Mouse (Mus musculus) erythroblast, embryonic 14.5 days (primary cell): ENCODE measurements at regions not wholly inside any gene's neighbourhood (a gene's known extent, or its start where the extent isn't known, plus 50 kb on each side); places are given as distances from the start of the nearest gene placed in this dataset.

ENCODE experiments used
- H3K27me3 ChIP-seq: 2 replicates; pipeline ENCODE4 v1.6.1; 2012; ENCODE audit warnings: inconsistent platforms; ENCODE audit not compliant: control insufficient read depth
- H3K36me3 ChIP-seq: 2 replicates; pipeline ENCODE4 v1.6.1; 2012; ENCODE audit warnings: mild to moderate bottlenecking, inconsistent platforms; ENCODE audit not compliant: control insufficient read depth
- H3K4me1 ChIP-seq: 2 replicates; pipeline ENCODE4 v1.6.1; 2012; ENCODE audit warnings: inconsistent platforms; ENCODE audit not compliant: control insufficient read depth
- H3K4me3 ChIP-seq: replicated peaks from 2 replicates; pipeline ENCODE3; 2012; ENCODE audit warnings: moderate library complexity, mild to moderate bottlenecking, inconsistent platforms
- H3K9me3 ChIP-seq: 2 replicates; pipeline ENCODE4 v1.6.1; 2012; ENCODE audit warnings: low read length, inconsistent platforms, mixed read lengths; ENCODE audit not compliant: control insufficient read depth
- GATA1 ChIP-seq: IDR thresholded peaks from 2 replicates; pipeline ENCODE4 v1.6.1; 2012; ENCODE audit warnings: low read length, inconsistent platforms, mixed read lengths
- TAL1 ChIP-seq: IDR thresholded peaks from 3 replicates; pipeline ENCODE4 v1.6.1; 2012; ENCODE audit warnings: low read length, inconsistent platforms, mixed read lengths

DNA sequence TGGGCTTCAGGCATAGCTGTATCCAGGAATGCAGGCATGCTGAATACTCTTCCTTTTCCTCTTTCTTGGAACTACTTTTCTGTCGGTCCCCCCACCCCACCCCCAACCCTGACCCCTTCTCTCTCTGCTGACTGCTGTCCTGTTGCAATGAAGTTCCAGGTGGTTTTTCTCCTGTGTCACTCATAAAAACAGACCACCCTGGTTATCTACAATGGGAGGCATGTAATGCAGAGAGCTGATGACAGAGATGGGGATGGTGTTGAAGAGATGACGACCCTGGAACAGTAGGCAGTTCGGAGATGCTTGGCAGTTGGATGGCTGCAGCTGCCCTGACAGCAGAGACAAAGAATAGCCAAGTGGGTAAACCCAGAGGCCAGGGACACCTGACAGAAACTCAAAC lies 195.5 kb downstream of the Rybp start:
- 0 out of 2 replicates have a peak, but pooled peaks cover 3% of the 10 kb centered on the region for H3K27me3 ChIP-seq
- no peaks in the 10 kb centered on the region for H3K36me3 ChIP-seq
- no peaks in the 10 kb centered on the region for H3K9me3 ChIP-seq
- TF ChIP-seq TAL1 (no peak), GATA1 (no peak)
- H3K4me1 ChIP-seq, result peaks cover 17% of the 10 kb centered on the region
- H3K4me3 ChIP-seq, result no peak overlapping the region

DNA sequence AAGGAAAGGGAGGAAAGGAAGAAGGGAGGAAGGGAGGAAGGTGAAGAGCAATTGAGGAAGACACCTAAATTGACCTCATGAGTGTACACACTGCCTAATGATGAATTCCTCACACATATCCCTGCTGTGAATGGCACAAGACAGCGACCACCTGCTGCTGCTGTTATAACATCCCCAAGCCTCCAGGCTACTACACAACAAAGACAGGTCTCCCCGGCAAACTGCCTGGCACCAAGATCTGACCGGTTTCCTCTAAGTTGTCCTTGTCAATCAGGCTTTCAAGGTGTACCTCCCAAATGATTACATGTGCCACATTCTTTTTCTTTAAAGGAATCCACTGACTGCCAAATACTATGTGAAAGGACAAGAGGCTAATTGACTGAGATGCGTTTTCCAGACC lies 198.7 kb downstream of the Rybp start:
- H3K27me3 ChIP-seq, result 0 out of 2 replicates have a peak, but pooled peaks cover 3% of the 10 kb centered on the region
- TF ChIP-seq TAL1 (no peak), GATA1 (no peak)
- no peaks in the 10 kb centered on the region for H3K36me3 ChIP-seq
- H3K4me3 ChIP-seq, result no peak overlapping the region
- H3K4me1 ChIP-seq, result no peaks in the 10 kb centered on the region; the same call in 1 of the 2 replicates
- no peaks in the 10 kb centered on the region for H3K9me3 ChIP-seq

GRCm38 (mm10) chr6:100086807-100087206 lies 200.5 kb downstream of the Rybp start:
- Histone ChIP-seq H3K27me3 (0 out of 2 replicates have a peak, but pooled peaks cover 3% of the 10 kb centered on the region), H3K4me1 (no peaks in the 10 kb centered on the region), H3K9me3 (no peaks in the 10 kb centered on the region), H3K36me3 (no peaks in the 10 kb centered on the region), H3K4me3 (no peak overlapping the region)
- TF ChIP-seq GATA1 (no peak), TAL1 (no peak)

DNA sequence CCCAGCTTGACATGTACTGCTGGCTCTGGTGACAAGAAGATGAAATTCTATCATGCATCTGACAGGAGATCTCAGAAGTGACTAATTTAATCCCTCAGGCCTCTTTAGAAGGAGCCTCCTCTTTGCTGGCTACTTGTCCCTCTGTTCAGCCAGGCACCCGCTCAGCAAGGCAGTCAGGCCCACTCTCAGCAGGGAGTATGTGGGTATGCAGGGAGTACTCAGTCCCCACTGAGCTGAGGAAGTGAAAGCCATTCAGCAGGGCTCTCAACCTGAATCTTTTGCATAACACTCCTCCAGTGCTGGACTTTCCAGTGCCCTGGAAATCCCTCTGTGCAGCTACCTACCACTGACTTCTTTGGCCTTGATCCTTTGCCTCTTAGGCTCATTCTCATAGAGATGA lies 201.3 kb downstream of the Rybp start:
- no peak overlapping the region for H3K4me3 ChIP-seq
- TF ChIP-seq GATA1, result no peak
- TF ChIP-seq TAL1, result no peak
- no peaks in the 10 kb centered on the region for H3K4me1 ChIP-seq
- H3K9me3 ChIP-seq, result no peaks in the 10 kb centered on the region
- 0 out of 2 replicates have a peak, but pooled peaks cover 3% of the 10 kb centered on the region for H3K27me3 ChIP-seq
- no peaks in the 10 kb centered on the region for H3K36me3 ChIP-seq

- no peaks in the 10 kb centered on the region for H3K27me3 ChIP-seq
Observed at GRCm38 (mm10) chr6:100083868-100084477, 203.3 kb downstream of the Rybp start.

DNA sequence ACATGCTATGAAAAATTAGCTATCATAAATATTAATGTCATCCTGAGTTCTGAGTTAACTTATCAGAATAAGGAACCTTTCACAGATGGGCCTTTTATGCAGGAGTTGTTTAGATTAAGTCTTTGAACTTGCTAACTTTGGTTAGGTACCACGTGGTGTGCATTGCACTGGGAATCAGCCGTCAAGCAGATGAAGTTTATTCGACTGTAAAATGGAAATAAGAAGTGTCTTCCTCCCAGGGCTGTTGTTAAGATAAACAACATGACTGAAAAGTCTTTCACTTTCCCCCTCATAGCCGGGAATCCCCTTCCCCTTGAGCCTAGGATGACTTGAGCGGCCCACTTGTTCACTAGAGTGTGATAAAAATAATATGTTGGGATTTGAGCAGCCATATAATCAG lies 204.2 kb downstream of the Rybp start:
- Histone ChIP-seq H3K4me3 (no peak overlapping the region), H3K36me3 (no peaks in the 10 kb centered on the region), H3K27me3 (no peaks in the 10 kb centered on the region), H3K4me1 (no peaks in the 10 kb centered on the region), H3K9me3 (no peaks in the 10 kb centered on the region)
- TF ChIP-seq GATA1, result no peak
- no peak for TF ChIP-seq TAL1

More at GRCm38 (mm10) chr6:100083868-100084477, 203.3 kb downstream of the Rybp start:
- Histone ChIP-seq H3K36me3 (no peaks in the 10 kb centered on the region), H3K4me3 (no peak overlapping the region), H3K9me3 (no peaks in the 10 kb centered on the region), H3K4me1 (no peaks in the 10 kb centered on the region)
- TF ChIP-seq TAL1 (no peak), GATA1 (no peak)

DNA sequence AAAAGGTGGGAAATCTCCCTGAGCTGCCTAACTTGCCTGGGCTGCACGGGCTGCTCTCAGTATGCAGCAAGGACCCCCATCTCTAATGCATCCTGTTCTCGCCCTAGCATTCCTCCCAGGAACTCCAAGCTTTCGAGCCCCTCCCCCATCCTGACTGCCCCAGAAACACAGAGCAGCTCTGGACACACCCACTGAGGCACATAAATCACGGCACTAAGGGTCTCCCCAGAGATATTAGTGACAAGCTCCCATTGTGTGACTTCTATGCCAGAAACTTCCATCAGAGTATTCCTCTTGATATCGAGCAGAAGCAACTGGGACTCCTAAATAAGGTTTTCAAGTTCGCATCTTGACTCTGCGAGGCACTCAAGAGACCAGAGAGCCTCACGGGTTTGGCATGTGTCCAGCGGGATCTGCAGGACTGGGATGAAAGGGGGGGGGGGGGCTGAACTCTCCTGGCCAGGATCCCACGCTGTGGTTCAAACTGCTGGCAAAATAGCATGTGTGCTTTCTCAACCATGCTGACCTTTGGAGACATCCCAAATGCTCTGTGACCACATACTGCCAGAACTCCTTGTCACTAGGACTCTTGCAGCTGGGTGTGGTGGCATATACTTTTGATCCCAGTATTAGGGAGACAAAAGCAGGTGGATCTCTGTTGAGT lies 212.5 kb downstream of the Rybp start:
- no peak for TF ChIP-seq TAL1
- no peak for TF ChIP-seq GATA1
- Histone ChIP-seq H3K27me3 (no peaks in the 10 kb centered on the region), H3K4me3 (no peak overlapping the region), H3K36me3 (no peaks in the 10 kb centered on the region), H3K9me3 (peaks cover 5% of the 10 kb centered on the region; the same call in 1 of the 2 replicates), H3K4me1 (no peaks in the 10 kb centered on the region)

DNA sequence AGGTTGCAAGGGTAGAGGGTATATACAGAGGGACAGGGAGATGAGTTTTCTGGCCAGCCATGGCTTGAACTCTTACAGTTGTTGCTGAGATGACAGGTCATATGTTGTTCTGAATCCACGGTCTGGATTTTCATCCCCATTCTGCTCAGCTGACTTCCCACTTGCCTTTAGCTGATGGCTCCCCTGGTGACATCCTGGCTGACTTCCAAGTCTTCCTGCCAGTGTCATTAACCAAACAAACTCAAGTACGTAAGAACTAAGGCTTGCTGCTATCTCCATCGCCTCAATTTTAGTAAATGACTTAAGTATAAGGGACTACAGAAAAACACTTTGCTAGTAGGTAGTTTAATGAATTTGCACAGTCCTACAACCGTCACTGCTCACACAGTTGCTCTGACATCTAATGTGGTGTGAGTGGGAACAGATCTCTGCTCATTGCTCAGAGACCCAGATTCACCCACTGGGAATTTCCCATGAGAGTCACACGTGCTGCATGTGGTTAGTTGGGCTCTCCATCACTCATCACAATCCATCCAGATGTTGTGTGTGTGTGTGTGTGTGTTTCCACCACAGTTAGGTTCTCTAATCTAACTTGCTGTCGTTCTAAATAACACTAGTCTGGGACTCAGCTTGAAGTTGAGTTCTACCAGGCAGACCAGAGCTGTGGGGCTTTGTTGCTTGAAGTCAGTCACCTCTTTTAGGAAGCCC lies 214.9 kb downstream of the Rybp start:
- no peaks in the 10 kb centered on the region for H3K36me3 ChIP-seq
- peaks cover 5% of the 10 kb centered on the region; the same call in 1 of the 2 replicates for H3K9me3 ChIP-seq
- no peaks in the 10 kb centered on the region for H3K4me1 ChIP-seq
- TF ChIP-seq GATA1, result no peak
- TF ChIP-seq TAL1, result no peak
- no peak overlapping the region for H3K4me3 ChIP-seq
- H3K27me3 ChIP-seq, result no peaks in the 10 kb centered on the region

- TF ChIP-seq TAL1 (no peak), GATA1 (no peak)
- Histone ChIP-seq H3K9me3 (no peaks in the 10 kb centered on the region), H3K36me3 (no peaks in the 10 kb centered on the region), H3K27me3 (no peaks in the 10 kb centered on the region), H3K4me3 (no peak overlapping the region), H3K4me1 (no peaks in the 10 kb centered on the region)
Observed at GRCm38 (mm10) chr6:100069151-100069550, 218.1 kb downstream of the Rybp start.
